Mouse (Mus musculus): ENCODE measurements around the gene Gphn. TPM values are rescaled to one million over a fixed set of nuclear protein-coding genes. Genes with fewer than 3 reads are reported as not detected.
"Not testable (repeated sequence)": the region's sequence is repeated elsewhere in the genome, so short reads cannot be mapped to it uniquely, and the experiment has no call there.

The Gphn gene
- polyA plus RNA-seq, 1 experiment from 2014 or later = 25.7 TPM

DNA sequence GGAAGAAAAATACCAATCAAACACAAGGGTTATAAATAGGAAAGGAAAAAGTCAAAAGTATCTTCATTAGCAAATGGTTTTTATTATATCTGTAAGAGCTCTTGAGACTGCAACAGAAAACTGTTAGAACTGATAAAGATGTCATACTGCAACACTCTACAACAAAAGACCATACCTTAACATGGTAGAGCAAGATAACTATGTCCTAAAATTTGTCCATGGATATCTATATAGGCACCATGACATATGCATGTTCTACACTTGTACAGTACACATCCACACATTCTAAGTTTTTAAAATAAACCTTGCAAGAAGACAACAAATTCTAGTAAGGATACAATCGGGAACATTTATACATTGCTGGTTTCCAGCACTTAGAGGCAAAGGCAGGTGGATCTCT, 169.1 kb downstream of the Gphn start:
- no peaks in the 10 kb centered on the region for H3K4me1 ChIP-seq
- no peaks in the 10 kb centered on the region for H3K36me3 ChIP-seq
- no peak overlapping the region for H3K27ac ChIP-seq
- no peak overlapping the region for H3K9ac ChIP-seq
- H3K4me3 ChIP-seq = no peak overlapping the region
- ATAC-seq (ENCODE audit: low FRiP score, low read depth) = no peak
- no peaks in the 10 kb centered on the region for H3K27me3 ChIP-seq (replicated peaks)
- WGBS = 91% methylated on average over 1 of the region's 1 CpGs
- no peaks in the 10 kb centered on the region for H3K9me3 ChIP-seq
- no peak overlapping the region for H3K4me2 ChIP-seq (replicated peaks)

DNA sequence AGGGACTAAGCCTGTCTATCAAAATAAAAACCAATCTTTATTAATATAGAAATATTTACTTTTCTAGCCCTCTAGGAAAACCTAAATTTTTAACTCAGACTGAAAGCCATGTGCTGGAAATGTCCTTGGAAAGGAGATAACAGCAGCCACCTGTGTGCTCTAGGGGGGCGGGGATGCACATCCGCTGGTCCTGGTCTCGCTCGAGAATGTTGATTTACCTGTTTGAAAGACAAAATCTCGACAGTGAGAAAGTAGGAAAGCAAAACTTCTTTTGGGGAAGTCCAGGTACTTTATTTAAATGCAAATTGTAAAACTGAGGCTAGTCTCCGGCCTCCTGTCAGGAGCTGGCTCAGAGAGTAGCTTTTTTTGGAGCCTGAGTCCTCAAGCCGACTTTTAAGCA, 181.3 kb downstream of the Gphn start:
- H3K27me3 ChIP-seq (replicated peaks); H3K9ac ChIP-seq; H3K4me3 ChIP-seq; H3K4me1 ChIP-seq; H3K27ac ChIP-seq; ATAC-seq (ENCODE audit: low FRiP score, low read depth); H3K4me2 ChIP-seq (replicated peaks); H3K9me3 ChIP-seq; H3K36me3 ChIP-seq: not testable (repeated sequence)
- 66% methylated on average over 7 of the region's 7 CpGs for WGBS

DNA sequence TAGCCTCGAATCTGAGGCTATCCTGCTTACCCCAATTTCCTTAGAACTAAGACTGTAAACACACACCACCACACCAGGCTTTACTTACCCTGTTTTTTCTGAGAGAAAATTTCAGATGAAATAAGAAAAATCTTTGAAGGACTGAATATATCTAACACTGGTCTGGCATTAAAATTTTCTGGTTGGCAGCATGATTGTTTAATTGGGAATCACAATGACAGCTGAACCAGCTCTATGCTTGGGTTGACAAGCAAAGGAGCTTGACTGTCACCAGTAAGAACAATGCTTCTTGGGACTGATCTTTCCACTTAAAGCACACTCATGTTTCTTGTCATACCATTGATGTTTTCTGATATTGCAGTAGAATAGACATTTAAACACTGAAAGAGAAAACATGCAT, 296.0 kb downstream of the Gphn start:
- Histone ChIP-seq H3K4me1 (no peaks in the 10 kb centered on the region), H3K27ac (no peak overlapping the region), H3K27me3 (replicated peaks) (no peaks in the 10 kb centered on the region), H3K9ac (no peak overlapping the region), H3K4me3 (no peak overlapping the region), H3K4me2 (replicated peaks) (no peak overlapping the region), H3K9me3 (no peaks in the 10 kb centered on the region), H3K36me3 (no peaks in the 10 kb centered on the region)
- 43% methylated on average over 1 of the region's 1 CpGs for WGBS
- no peak for ATAC-seq (ENCODE audit: low FRiP score, low read depth)

DNA sequence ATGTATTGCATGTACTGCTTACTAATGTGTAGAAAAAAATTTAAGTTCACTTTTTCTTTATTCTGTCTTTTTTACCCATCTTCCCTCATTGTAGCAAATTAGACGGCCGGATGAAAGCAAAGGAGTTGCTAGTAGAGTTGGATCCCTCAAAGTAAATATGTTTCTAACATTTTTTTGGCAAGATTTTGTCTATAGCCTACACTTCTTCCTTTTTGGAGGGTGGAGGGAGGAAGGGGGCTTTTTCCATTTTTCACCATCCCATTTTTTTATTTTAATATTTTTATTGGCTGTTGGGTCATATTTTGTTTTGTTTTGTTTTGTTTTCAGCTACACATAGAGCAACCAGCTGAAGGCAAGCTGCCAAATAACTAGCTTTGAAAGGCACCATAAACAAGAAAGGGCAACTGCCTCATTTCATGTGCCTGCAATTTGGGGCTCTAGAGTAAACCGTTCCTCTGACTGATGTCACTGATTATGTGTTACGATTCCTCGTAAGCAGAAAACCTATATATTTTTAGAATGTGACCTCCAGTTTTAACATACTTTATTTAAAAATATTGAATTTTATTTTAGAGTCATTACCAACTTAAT, 296.7 kb downstream of the Gphn start:
- no peak overlapping the region for H3K27ac ChIP-seq

DNA sequence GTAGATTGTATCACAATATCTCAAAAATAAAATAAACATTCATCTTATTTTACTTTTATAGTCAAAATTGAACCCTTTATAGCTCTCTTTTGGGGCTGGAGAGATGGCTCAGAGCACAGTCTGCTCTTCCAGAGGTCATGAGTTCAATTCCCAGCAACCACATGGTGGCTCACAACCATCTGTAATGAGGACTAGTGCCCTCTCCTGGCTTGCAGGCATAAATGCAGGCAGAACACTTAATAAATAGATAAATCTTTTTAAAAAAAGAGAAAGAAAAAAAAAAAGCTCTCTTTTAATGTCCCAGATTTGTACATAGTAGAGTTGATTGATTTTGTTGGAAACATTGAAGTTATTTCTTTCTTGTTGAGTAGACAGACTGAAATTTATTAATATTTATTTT, 311.4 kb downstream of the Gphn start:
- not testable (repeated sequence) for H3K9ac ChIP-seq; H3K4me2 ChIP-seq (replicated peaks); H3K36me3 ChIP-seq; ATAC-seq (ENCODE audit: low FRiP score, low read depth); H3K27ac ChIP-seq; H3K4me1 ChIP-seq; H3K4me3 ChIP-seq; H3K27me3 ChIP-seq (replicated peaks); H3K9me3 ChIP-seq

More for the DNA sequence above, 296.7 kb downstream of the Gphn start:
- Histone ChIP-seq H3K4me1 (no peaks in the 10 kb centered on the region), H3K4me2 (replicated peaks) (no peak overlapping the region), H3K4me3 (no peak overlapping the region), H3K36me3 (no peaks in the 10 kb centered on the region), H3K9me3 (no peaks in the 10 kb centered on the region), H3K27me3 (replicated peaks) (no peaks in the 10 kb centered on the region), H3K9ac (no peak overlapping the region)
- WGBS = 87% methylated on average over 5 of the region's 5 CpGs
- no peak for ATAC-seq (ENCODE audit: low FRiP score, low read depth)

DNA sequence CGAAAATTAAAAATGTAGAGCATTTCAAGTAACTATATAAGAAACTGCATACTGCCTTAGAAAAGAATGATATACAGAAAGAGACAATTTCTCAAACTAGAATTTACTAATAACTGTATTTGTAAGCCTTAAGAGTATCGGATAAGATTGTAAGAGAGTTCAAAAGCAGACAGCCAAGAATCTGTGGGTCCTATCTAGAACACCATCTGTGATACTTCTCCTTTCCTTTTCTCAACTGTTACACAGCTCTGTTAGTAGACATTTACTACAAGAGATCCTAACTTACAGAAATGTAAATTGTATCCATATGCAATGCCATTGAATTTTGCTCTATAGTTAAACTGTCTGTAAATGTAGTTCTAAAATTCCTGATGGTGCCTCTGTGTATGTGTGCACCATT, 324.7 kb downstream of the Gphn start:
- Histone ChIP-seq H3K4me1 (no peaks in the 10 kb centered on the region), H3K36me3 (no peaks in the 10 kb centered on the region), H3K27ac (no peak overlapping the region), H3K4me3 (no peak overlapping the region), H3K27me3 (replicated peaks) (no peaks in the 10 kb centered on the region), H3K9ac (no peak overlapping the region), H3K9me3 (no peaks in the 10 kb centered on the region), H3K4me2 (replicated peaks) (no peak overlapping the region)
- ATAC-seq (ENCODE audit: low FRiP score, low read depth) = no peak
- WGBS = 91% methylated on average over 2 of the region's 2 CpGs

DNA sequence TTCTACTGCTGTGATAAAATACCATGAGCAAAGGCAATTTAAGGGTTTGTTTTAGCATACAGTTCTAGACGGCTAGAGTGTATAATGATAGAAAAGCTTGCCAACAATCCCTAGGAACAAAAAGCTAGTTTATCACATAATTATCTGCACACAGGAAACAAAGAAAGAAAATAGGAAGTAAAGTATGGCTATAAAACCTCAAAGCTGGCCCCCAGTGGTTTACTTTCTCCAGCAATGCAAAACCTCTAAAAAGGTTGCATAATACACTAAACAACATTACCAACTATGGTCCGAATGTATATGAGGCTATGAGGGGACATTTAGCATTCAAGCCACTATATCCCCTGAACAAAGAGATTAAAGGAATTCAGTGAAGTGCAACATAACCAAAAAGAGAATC, 405.6 kb downstream of the Gphn start:
- H3K27me3 ChIP-seq (replicated peaks) = no peaks in the 10 kb centered on the region
- no peak overlapping the region for H3K4me2 ChIP-seq (replicated peaks)
- 64% methylated on average over 2 of the region's 2 CpGs for WGBS
- no peaks in the 10 kb centered on the region for H3K4me1 ChIP-seq
- no peak overlapping the region for H3K9ac ChIP-seq
- H3K36me3 ChIP-seq = no peaks in the 10 kb centered on the region
- no peak overlapping the region for H3K27ac ChIP-seq
- H3K4me3 ChIP-seq = no peak overlapping the region
- no peaks in the 10 kb centered on the region for H3K9me3 ChIP-seq
- no peak for ATAC-seq (ENCODE audit: low FRiP score, low read depth)

DNA sequence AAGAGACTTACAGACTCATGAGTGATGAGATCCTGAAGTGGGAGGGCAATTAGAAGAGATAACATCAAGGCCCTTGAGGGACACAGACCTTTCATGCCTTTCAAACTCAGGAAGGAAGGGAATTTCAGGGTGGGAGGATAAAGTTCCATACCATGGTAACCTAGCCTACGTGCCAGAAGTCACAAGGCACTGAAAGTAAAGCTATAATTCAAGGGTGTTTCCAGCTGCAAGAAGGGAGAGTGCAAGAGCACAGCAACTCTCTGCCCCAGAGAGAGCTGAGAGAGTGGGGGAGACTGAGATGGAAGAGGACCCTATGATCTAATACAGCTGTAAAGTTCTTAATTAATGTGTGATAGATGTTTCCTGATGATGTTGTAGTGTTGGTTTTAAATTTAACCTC, 413.3 kb downstream of the Gphn start:
- whole genome bisulfite sequencing = 22% methylated on average over 1 of the region's 1 CpGs
- no peaks in the 10 kb centered on the region for H3K27me3 ChIP-seq (replicated peaks)
- H3K9ac ChIP-seq = no peak overlapping the region
- H3K36me3 ChIP-seq = no peaks in the 10 kb centered on the region
- H3K4me1 ChIP-seq = no peaks in the 10 kb centered on the region
- no peak for ATAC-seq (ENCODE audit: low FRiP score, low read depth)
- H3K27ac ChIP-seq = no peak overlapping the region
- no peak overlapping the region for H3K4me2 ChIP-seq (replicated peaks)
- no peaks in the 10 kb centered on the region for H3K9me3 ChIP-seq
- no peak overlapping the region for H3K4me3 ChIP-seq

DNA sequence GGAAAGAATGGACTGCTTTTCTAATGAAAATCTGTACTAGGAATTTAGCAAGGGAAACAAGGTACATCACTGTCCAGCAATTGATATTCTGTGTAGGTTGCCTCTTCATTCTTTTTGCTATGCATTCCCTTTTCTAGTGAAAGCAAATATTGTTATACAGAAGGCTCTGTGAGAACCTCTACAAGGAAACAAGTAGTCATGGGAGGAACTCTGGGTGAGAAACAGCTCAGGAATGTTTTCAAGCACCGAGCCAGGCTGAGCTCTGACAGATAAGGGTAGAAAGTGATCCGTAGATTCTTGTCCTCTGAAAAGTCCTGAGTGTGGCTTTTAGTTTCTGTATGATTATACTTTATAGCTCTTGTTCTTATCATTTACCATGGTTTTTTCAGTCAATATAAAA, 413.9 kb downstream of the Gphn start:
- Histone ChIP-seq H3K9me3 (no peaks in the 10 kb centered on the region), H3K4me2 (replicated peaks) (no peak overlapping the region), H3K4me3 (no peak overlapping the region), H3K36me3 (no peaks in the 10 kb centered on the region), H3K9ac (no peak overlapping the region), H3K4me1 (no peaks in the 10 kb centered on the region), H3K27me3 (replicated peaks) (no peaks in the 10 kb centered on the region), H3K27ac (no peak overlapping the region)
- WGBS = 76% methylated on average over 2 of the region's 2 CpGs
- no peak for ATAC-seq (ENCODE audit: low FRiP score, low read depth)

DNA sequence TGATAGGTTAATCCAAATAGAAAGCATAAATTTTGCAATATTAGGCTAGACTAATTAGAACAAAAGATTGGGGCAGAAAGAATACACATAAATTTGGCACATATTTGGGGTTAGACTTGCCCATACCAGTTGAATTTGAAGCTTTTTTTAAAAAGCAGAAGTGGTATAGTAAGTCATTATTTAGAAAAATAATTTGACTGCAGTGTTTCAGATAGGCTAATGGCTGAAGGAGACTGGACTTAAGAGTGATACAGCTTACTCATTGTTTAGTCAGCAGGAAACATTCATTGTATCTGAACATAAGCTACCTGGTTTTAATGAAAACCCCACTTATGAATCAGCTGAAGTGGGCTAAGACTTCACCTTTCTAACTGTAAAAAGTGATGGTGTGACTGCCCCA, 415.0 kb downstream of the Gphn start:
- Histone ChIP-seq H3K9ac (no peak overlapping the region), H3K36me3 (no peaks in the 10 kb centered on the region), H3K4me2 (replicated peaks) (no peak overlapping the region), H3K4me1 (no peaks in the 10 kb centered on the region), H3K4me3 (no peak overlapping the region), H3K9me3 (no peaks in the 10 kb centered on the region), H3K27ac (no peak overlapping the region), H3K27me3 (replicated peaks) (no peaks in the 10 kb centered on the region)
- no peak for ATAC-seq (ENCODE audit: low FRiP score, low read depth)

DNA sequence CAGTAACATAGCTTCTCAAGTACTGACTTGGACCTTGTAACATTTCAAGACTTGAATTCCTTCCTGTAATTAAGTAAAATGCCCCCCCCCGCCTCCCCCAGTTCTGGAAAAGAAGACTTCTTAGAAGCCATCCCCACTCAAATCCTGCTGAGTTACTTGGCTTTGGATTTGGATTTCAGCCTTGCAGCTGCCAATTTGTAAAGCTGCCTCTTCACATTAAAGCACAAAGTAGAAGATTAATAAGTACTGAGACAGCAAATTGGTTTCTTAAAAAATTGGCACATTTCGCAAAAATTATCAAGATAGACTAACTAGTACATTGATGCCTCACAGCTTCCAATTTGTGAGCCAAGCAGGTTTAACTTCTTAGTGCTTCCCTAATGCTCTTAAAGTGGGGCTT, 417.5 kb downstream of the Gphn start:
- no peaks in the 10 kb centered on the region for H3K36me3 ChIP-seq

DNA sequence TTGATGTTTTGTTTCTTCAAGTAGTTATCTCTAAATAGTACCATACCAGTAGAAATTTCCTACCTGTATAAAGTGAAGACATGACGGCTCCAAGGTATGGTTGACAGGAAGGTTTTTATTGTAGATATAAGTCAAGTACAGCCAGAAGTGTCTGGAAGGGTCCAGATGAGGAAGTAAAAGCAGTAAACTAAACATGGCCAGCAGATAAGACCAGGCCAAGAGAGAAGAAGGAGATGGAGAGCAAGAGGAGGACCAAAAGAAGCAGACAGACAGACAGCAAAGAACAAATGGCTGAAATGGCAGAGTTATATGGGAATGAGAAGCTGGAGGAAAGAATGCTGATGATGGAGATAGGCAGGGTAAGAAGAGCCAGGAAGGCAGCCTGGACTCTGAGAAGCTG, 419.1 kb downstream of the Gphn start:
- Histone ChIP-seq H3K9ac (no peak overlapping the region), H3K27me3 (replicated peaks) (no peaks in the 10 kb centered on the region), H3K27ac (no peak overlapping the region), H3K9me3 (no peaks in the 10 kb centered on the region), H3K4me2 (replicated peaks) (no peak overlapping the region), H3K4me3 (no peak overlapping the region), H3K4me1 (no peaks in the 10 kb centered on the region), H3K36me3 (no peaks in the 10 kb centered on the region)
- WGBS = 90% methylated on average over 1 of the region's 1 CpGs
- ATAC-seq (ENCODE audit: low FRiP score, low read depth) = no peak

More for the DNA sequence above, 417.5 kb downstream of the Gphn start:
- H3K27ac ChIP-seq = no peak overlapping the region
- H3K4me1 ChIP-seq = no peaks in the 10 kb centered on the region
- 91% methylated on average over 2 of the region's 2 CpGs for WGBS
- H3K4me2 ChIP-seq (replicated peaks) = no peak overlapping the region
- H3K9ac ChIP-seq = no peak overlapping the region
- H3K27me3 ChIP-seq (replicated peaks) = no peaks in the 10 kb centered on the region
- no peaks in the 10 kb centered on the region for H3K9me3 ChIP-seq
- ATAC-seq (ENCODE audit: low FRiP score, low read depth) = no peak
- no peak overlapping the region for H3K4me3 ChIP-seq

DNA sequence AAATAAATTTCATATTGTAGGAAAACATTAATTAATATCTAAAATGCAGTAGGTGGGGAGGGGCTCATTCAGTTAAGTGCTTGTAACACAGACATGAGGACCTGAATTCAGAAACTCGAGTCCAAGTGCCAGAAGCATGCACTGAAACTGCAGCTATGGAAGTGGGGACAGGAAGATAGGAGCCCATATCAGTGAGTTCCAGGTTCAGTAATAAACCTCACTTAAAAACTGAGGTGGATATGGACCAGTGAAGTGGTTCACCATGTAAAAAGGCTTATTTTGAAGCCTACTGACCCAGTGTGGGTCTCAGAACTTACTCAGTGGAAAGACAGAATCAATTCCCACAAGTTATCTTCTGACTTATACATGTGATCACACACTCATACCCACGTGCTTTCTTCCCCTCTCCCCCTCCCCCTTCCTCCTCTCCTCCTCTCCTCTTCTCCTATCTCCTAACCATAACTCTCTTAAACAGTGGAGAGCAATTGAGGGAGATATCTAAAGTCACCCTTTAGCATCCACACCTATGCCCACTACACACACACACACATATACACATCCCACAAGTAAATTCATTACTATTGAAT, 433.6 kb downstream of the Gphn start:
- Histone ChIP-seq H3K9me3 (no peaks in the 10 kb centered on the region), H3K4me3 (no peak overlapping the region), H3K4me2 (replicated peaks) (no peak overlapping the region), H3K27me3 (replicated peaks) (no peaks in the 10 kb centered on the region), H3K27ac (no peak overlapping the region), H3K36me3 (peaks cover 3% of the 10 kb centered on the region; the same call in 1 of the 2 replicates), H3K9ac (no peak overlapping the region), H3K4me1 (no peaks in the 10 kb centered on the region)
- ATAC-seq (ENCODE audit: low FRiP score, low read depth) = no peak
- WGBS = 66% methylated on average over 2 of the region's 2 CpGs
